Mouse (Mus musculus) mammary gland, adult 2 months (tissue): ENCODE results near the gene Arsg. TPM values are rescaled to one million over a fixed set of nuclear protein-coding genes. Genes with fewer than 3 reads are reported as not detected.

Experiments
- polyA plus RNA-seq: library from polyadenylated mRNA; depleted of rRNA; stranded (reverse); fragments of >200 nt; gene quantifications from 2 replicates; pipeline ENCODE4 v1.2.3, GENCODE M21; 2012; ENCODE audit warnings: low replicate concordance; rRNA removed

The Arsg gene
- polyA plus RNA-seq, result 3.9 and 6.8 TPM in 2 replicates

GRCm38 (mm10) chr11:109473171-109474085 lies at the start of gene Arsg, which contains the start of gene Slc16a6:
Arsg (plus strand) TSS chr11:109473374.
Slc16a6 (minus strand) TSS chr11:109473598.

GRCm38 (mm10) chr11:109425392-109426271 lies 47.5 kb upstream of the Arsg start, which contains the start of gene Amz2:
Amz2 (plus strand) TSS chr11:109425946.

GRCm38 (mm10) chr11:109611303-109612149 lies 138.4 kb downstream of the Arsg start, which contains the start of gene Wipi1:
Wipi1 (minus strand) TSS chr11:109611967.

Other genes with a start within 250 kb of the Arsg start
- 0.49 and 0.68 TPM in 2 replicates for gene Rgs9, start 175.2 kb upstream of the Arsg start, polyA plus RNA-seq
- 28.3 and 38.5 TPM in 2 replicates for gene Gna13, start 110.5 kb upstream of the Arsg start, polyA plus RNA-seq
- not detected in 2 replicates for gene 9930022D16Rik, start 59.5 kb upstream of the Arsg start, polyA plus RNA-seq
- 27.7 and 81.3 TPM in 2 replicates for gene Amz2, start 47.4 kb upstream of the Arsg start, polyA plus RNA-seq
- gene Slc16a6, start 224 bp downstream of the Arsg start, polyA plus RNA-seq, result 2.3 and 2.6 TPM in 2 replicates
- 17.8 and 28.1 TPM in 2 replicates for gene Wipi1, start 138.6 kb downstream of the Arsg start, polyA plus RNA-seq
- 82.8 and 102 TPM in 2 replicates for gene Prkar1a, start 176.0 kb downstream of the Arsg start, polyA plus RNA-seq
- gene Fam20a, start 248.9 kb downstream of the Arsg start, polyA plus RNA-seq, result 15.6 and 18.3 TPM in 2 replicates